Mouse (Mus musculus) frontal cortex, postnatal 10 days (tissue): ENCODE measurements at regions not wholly inside any gene's neighbourhood (a gene's known extent, or its start where the extent isn't known, plus 50 kb on each side); places are given as distances from the start of the nearest gene placed in this dataset.

Experiments used
- DNase-seq, 2 experiments: peaks; one replicate each; pipeline ENCODE4 v3.0.0; 2022; ENCODE audit warnings: low spot score in 2 of 2, mixed read lengths in 1 of 2

DNA sequence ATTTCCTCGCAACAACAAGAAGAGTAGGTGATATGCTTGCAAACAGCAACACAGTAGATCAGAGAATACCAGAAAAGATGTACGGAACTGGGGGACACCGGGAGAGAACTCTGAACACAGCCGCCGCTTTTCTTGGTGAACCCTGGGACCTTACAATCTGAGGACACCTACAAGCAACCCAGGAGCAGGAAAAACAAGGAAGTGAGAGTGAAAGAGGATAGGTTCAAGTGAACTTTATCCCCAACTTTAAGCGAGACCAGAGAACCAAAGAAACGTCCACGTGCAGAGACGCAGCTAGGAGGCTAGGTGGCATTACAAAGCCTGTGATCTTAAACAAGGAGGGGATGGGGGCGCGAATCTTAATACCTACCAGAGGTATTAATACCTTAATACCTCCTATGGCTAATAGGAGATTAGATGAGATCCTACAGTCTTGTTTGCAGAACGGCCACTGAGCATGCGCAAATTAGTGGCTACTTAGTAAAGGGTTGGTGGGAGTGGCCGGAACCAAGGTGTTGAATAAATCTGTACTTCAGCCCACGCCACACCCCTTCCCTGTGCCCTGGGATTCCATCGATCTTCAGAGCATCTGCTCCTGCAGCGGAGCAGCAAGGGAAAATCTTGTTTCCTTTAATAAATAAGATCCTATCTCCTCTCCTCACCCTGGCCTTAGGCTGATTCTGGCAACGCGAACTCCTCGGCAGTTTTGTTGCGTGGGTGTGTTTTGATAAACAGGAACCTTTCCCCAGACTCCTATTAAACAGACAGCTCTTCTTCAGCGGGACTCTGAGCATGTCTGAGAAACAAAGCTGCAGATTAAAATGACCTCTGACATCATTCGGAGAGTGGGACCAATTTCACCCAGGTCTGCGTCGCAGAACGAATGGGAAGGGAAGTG, 64.6 kb upstream of the Cdh5 start:
- DNase-seq: no peak

DNA sequence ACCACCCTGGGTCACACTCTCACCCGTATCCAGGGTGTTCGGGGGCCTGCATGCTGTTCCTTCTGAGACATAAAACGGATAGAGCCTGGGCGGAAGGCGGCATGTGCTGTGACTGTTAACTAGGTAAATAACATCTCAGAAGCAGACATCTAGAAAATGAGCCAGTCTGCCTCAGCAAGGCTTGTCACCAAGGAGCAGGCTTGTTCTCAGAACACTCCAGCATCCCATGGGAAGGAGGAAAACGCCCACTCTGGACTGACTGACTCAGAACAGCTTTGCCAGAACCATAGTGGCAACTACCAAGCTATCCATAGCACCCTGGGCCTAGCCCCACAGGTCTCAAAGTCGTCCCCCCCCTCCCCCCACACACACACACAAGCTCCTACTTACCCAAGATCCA, 63.8 kb upstream of the Cdh5 start:
- DNase-seq: no peak

DNA sequence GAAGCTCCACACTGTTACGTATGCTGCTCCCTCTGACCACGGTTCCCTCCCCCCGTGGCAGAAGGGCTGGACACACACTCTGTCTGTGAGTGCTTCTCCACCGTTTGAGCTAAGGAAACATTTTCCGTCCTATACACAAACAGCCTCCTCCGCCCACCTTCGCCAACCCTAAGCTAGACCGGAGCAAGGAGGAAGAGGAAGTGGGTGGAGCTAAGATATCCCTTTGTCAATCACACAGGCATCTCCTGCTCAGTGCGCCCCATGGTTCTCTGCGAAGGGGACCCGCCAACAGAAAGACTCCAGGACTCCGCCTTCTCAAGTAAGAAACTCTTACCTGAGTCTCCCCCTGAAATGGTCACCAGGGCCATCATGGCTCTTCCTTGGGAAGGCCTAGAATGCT, 61.9 kb upstream of the Cdh5 start:
- DNase-seq: no peak

DNA sequence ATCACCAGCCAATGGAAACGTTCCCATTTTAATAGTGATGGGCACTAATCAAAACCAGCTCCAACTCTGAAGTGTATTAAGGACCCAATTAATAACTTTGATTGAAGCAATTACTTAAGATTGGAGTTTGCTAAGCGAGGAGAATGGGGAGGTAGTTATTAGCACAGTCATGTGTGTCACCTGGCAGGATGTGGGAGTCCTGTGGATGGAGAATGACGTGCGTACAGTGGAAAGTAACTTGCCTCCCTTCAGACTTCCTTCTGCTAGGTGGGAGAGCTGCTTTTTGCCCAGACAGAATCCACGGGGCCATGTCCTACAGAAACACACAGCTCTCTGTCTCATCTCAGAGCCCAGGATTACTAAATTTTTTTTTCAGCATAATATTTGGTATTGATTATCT, 59.9 kb upstream of the Cdh5 start:
- DNase-seq: no peak

DNA sequence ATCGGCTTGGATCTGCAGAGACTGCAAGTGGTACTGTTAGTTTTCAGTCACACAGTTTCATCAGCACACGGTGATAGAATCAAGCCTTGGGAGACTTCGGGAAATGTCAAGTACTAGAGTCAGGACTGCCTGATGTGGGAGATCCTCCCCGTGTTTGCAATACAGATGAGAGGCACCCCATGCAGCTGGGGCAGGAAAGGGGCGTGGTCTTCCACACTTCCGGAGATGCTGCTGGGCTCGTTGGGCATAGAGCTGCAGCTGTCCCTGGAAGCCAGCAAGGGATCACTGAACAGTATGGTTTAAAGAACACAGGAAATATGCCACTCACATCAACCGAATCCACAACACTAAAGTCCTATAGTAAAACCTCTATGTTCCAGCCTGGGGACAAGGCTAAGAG, 59.0 kb upstream of the Cdh5 start:
- DNase-seq: no peak

DNA sequence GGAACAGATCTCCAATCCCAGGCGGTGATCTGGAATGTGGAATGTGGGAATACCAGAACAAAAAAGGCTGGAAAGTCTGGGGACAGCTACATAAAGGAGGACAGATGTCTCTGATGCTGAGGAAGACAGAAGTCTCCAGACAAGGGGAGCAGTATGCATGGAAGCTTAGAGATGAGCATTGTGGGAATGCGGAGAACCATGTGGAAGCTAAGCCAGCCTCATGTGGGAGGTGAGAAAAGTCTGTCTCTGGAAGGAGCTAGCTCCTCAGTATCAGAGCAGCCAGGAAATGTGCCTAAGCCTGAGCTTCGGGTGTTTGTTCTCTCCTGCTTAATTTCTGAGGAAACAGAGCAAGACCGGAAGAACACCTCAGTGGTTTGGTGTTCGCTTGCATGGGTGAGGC, 53.4 kb upstream of the Cdh5 start:
- DNase-seq: no peak

DNA sequence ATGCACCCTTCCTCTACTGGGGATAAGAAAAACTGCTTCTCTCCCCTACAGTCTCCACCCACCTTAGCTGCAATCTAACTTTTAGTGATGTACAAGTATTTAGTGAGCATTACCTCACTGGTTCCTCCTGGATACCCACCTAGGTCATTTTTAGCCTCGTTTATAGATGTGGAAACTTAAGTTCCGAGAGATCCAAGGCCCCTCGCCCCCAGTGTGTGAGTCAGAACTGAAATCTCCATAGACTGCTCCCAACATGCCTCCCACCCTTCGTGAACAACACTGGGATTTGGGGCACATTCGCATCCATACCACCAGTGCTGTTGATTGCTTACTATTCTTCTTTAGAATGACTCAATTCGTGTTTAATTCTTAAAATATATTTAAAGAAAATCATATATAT, 52.2 kb upstream of the Cdh5 start:
- DNase-seq: no peak

DNA sequence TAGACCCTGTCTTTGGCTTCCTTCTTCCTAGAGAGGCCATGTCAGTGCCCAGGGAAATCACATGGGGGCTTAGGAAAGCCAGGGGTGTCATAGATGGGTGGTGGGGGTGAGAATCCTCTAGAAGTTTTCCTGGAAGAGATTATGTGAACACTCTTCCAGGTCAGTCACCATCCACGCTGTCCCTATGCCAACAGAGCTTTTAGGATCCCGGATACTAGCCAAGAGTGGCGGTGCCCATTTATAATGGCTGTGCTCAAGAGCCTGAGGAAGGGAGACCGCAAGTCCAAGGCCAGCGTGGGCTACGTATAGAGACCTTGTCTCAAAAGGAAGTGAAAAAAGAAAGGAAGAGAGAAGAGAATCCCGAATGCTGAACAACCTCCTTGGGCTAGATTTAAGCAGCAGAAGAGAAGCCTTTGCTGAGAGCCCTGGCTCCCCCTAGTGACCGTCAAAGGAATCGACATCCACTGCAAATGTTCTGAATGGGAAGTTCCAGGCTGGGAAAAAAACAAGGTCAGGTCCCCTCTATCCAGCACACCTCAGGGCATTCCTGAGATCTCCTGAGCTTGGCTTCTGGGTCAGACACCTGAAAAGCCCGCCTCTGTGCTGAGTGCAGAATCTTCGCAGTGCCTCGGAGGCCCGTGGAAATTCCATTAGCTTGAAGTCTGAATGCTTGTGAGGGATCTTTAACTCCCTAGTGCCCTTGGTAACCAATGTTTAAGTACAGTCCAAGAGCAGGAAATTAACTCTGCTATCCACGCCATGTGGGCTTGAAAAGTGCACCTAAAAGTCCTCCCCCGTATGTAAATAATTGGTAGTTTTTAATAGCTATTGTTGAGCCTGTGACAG, 50.5 kb upstream of the Cdh5 start:
- peak in 1 of 2 experiments; percentile 73 for DNase-seq

DNA sequence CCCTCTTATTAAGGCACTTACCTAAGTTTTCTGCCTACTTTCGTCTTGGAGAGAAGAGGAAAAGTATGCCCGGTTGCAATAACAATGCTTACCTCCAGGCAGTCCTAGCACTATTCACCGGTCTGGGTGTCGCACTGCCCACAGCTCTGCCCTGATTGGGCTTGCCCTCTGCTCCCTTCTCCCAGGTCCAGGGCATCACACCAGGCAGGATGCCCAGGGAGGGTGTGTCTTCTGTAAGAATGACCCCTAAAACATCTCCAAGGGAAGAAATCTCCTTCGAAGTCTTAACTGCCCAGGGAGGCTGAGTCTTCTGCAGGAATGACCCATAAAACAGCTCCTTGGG, 49.9 kb upstream of the Cdh5 start:
- no peak for DNase-seq
